Mouse (Mus musculus) limb, embryonic 13.5 days (tissue): ENCODE measurements around the gene Olfr984. TPM values are rescaled to one million over a fixed set of nuclear protein-coding genes. Genes with fewer than 3 reads are reported as not detected.

ENCODE experiments used
- ATAC-seq: fragments of 200-750 bp; cut with Nextera tagmentation; 2 replicates; pipeline ENCODE4 v1.8.0; 2017; ENCODE audit warnings: low read depth, moderate number of reproducible peaks, moderate TSS enrichment; ENCODE audit not compliant: low FRiP score
- H3K27ac ChIP-seq: fragments of 300-500 bp; sonication (generic); 2 replicates; pipeline ENCODE4 v1.5.1; 2015; ENCODE audit warnings: inconsistent platforms, mild to moderate bottlenecking, moderate library complexity
- H3K27me3 ChIP-seq: fragments of 300-500 bp; sonication (generic); 2 replicates; pipeline ENCODE4 v1.6.1; 2015; ENCODE audit warnings: mild to moderate bottlenecking, inconsistent platforms
- H3K36me3 ChIP-seq: fragments of 300-500 bp; sonication (generic); 2 replicates; pipeline ENCODE4 v1.6.1; 2015; ENCODE audit warnings: inconsistent platforms, mild to moderate bottlenecking, moderate library complexity
- H3K4me1 ChIP-seq: fragments of 300-500 bp; sonication (generic); 2 replicates; pipeline ENCODE4 v1.6.1; 2015; ENCODE audit warnings: inconsistent platforms
- H3K4me2 ChIP-seq: fragments of 300-500 bp; sonication (generic); replicated peaks from 2 replicates; pipeline ENCODE4 v1.6.1; 2015; ENCODE audit warnings: inconsistent platforms, mild to moderate bottlenecking, moderate library complexity
- H3K4me3 ChIP-seq: fragments of 300-500 bp; sonication (generic); 2 replicates; pipeline ENCODE4 v1.5.1; 2015; ENCODE audit warnings: moderate library complexity, mild to moderate bottlenecking, inconsistent platforms
- H3K9ac ChIP-seq: fragments of 300-500 bp; sonication (generic); 2 replicates; pipeline ENCODE4 v1.6.1; 2015; ENCODE audit warnings: mild to moderate bottlenecking, inconsistent platforms
- H3K9me3 ChIP-seq: fragments of 300-500 bp; sonication (generic); 2 replicates; pipeline ENCODE4 v1.6.1; 2016; ENCODE audit warnings: inconsistent platforms
- WGBS: fragments of 180-500 bp; shearing (Covaris S2); methylation state at CpG from one replicate; pipeline ENCODE4 v1.1.7; 2015; 5-methylcytosine and 5-hydroxymethylcytosine counted together
- polyA plus RNA-seq: library from polyadenylated mRNA; unstranded; fragments of >200 nt; fragmentation: Nextera tagmentation; extraction: Ambion mirVana; gene quantifications from 2 replicates; pipeline ENCODE4 v1.2.1, GENCODE M21; 2015

Gene Olfr984
- polyA plus RNA-seq, 1 experiment from 2014 or later = not detected

DNA sequence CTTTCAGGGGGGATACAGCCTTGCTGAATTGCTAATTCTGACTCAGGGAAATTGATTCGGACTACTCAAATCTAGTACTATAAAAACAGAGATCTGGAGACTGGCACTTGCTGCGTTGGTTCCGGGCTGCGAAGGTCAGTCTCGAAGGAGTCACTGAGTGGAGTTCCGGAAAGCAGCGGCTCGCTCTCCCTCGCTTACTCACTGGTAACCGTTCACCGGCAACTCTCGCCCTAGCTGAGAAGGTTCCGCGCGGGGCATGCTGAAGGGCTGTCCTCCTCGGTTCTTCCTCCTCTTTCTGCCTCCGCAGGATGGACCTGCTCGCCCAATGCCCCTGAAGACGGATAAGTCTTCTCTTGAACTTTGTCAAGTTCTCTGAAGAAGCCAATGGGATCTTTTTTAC, 63.9 kb downstream of the Olfr984 start:
- Histone ChIP-seq H3K36me3 (no peaks in the 10 kb centered on the region), H3K9ac (no peak overlapping the region), H3K4me3 (no peak overlapping the region), H3K27ac (no peak overlapping the region), H3K27me3 (no peaks in the 10 kb centered on the region), H3K4me2 (no peak overlapping the region), H3K9me3 (no peaks in the 10 kb centered on the region), H3K4me1 (no peaks in the 10 kb centered on the region)
- ATAC-seq = no peak
- WGBS = 94% methylated on average over 19 of the region's 19 CpGs

Other genes with a start within 250 kb of the Olfr984 start
- gene Olfr972, start 247.8 kb downstream of the Olfr984 start, polyA plus RNA-seq = not detected in 2 replicates
- gene Olfr229, start 206.9 kb downstream of the Olfr984 start, polyA plus RNA-seq = not detected in 2 replicates
- gene Olfr974, start 176.7 kb downstream of the Olfr984 start, polyA plus RNA-seq = not detected in 2 replicates
- gene Olfr975, start 162.2 kb downstream of the Olfr984 start, polyA plus RNA-seq = not detected in 2 replicates
- gene Olfr976, start 153.1 kb downstream of the Olfr984 start, polyA plus RNA-seq = not detected in 2 replicates
- not detected in 2 replicates for gene Olfr978, start 122.1 kb downstream of the Olfr984 start, polyA plus RNA-seq
- not detected in 2 replicates for gene Olfr979, start 110.7 kb downstream of the Olfr984 start, polyA plus RNA-seq
- gene Olfr980, start 104.6 kb downstream of the Olfr984 start, polyA plus RNA-seq = not detected in 2 replicates
- not detected in 2 replicates for gene Olfr981, start 92.7 kb downstream of the Olfr984 start, polyA plus RNA-seq
- gene Olfr982, start 40.4 kb downstream of the Olfr984 start, polyA plus RNA-seq = not detected in 2 replicates
- not detected in 2 replicates for gene Olfr983, start 20.6 kb downstream of the Olfr984 start, polyA plus RNA-seq
- gene Olfr985, start 16.0 kb upstream of the Olfr984 start, polyA plus RNA-seq = not detected in 2 replicates
- gene Tmem225, start 33.9 kb upstream of the Olfr984 start, polyA plus RNA-seq = not detected in 2 replicates
- gene Olfr986, start 66.7 kb upstream of the Olfr984 start, polyA plus RNA-seq = 0.05 TPM in 1 of 2 replicates, not detected in the other
- 6.8 and 7.7 TPM in 2 replicates for gene Zfp202, start 78.1 kb upstream of the Olfr984 start, polyA plus RNA-seq
- gene Scn3b, start 155.0 kb upstream of the Olfr984 start, polyA plus RNA-seq = 3.5 and 5.0 TPM in 2 replicates